Mouse (Mus musculus) limb, embryonic 11.5 days (tissue): ENCODE results near the gene Calr4. TPM values are rescaled to one million over a fixed set of nuclear protein-coding genes. Genes with fewer than 3 reads are reported as not detected.

Experiments used
- ATAC-seq: fragments of 200-750 bp; cut with Nextera tagmentation; 2 replicates; pipeline ENCODE4 v1.8.0; 2017; ENCODE audit warnings: low read depth; ENCODE audit not compliant: insufficient number of reproducible peaks, low FRiP score, low TSS enrichment
- DNase-seq: peaks from one replicate; pipeline ENCODE4 v3.0.0-alpha.2; 2015; ENCODE audit warnings: low spot score
- H3K27ac ChIP-seq: fragments of 300-500 bp; sonication (generic); replicated peaks from 2 replicates; pipeline ENCODE4 v1.5.1; 2014; ENCODE audit warnings: low read depth, mild to moderate bottlenecking, low read length
- H3K27me3 ChIP-seq: fragments of 300-500 bp; sonication (generic); 2 replicates; pipeline ENCODE4 v1.6.1; 2014; ENCODE audit warnings: mild to moderate bottlenecking, low read length, mixed read lengths; ENCODE audit not compliant: control insufficient read depth, insufficient read depth
- H3K36me3 ChIP-seq: fragments of 300-500 bp; sonication (generic); 2 replicates; pipeline ENCODE4 v1.6.1; 2014; ENCODE audit warnings: mild to moderate bottlenecking, low read length, moderate library complexity, mixed read lengths; ENCODE audit not compliant: control insufficient read depth, insufficient read depth
- H3K4me1 ChIP-seq: fragments of 300-500 bp; sonication (generic); 2 replicates; pipeline ENCODE4 v1.6.1; 2014; ENCODE audit warnings: low read length, mixed read lengths; ENCODE audit not compliant: control insufficient read depth, insufficient read depth
- H3K4me2 ChIP-seq: fragments of 300-500 bp; sonication (generic); 2 replicates; pipeline ENCODE4 v1.6.1; 2014; ENCODE audit warnings: low read depth, mild to moderate bottlenecking, moderate library complexity; ENCODE audit not compliant: severe bottlenecking
- H3K4me3 ChIP-seq: fragments of 300-500 bp; sonication (generic); 2 replicates; pipeline ENCODE4 v1.5.1; 2014; ENCODE audit warnings: low read depth, low read length
- H3K9ac ChIP-seq: fragments of 300-500 bp; sonication (generic); 2 replicates; pipeline ENCODE4 v1.6.1; 2014; ENCODE audit warnings: mild to moderate bottlenecking, low read length
- H3K9me3 ChIP-seq: fragments of 300-500 bp; sonication (generic); 2 replicates; pipeline ENCODE4 v1.6.1; 2016; ENCODE audit warnings: low read length; ENCODE audit not compliant: control insufficient read depth
- WGBS: fragments of 180-500 bp; shearing (Covaris S2); extraction: QIAGEN DNeasy Blood & Tissue Kit; methylation state at CpG from one replicate; pipeline ENCODE4 v1.1.7; 2014; 5-methylcytosine and 5-hydroxymethylcytosine counted together
- polyA plus RNA-seq: library from polyadenylated mRNA; unstranded; fragments of >200 nt; fragmentation: Nextera tagmentation; extraction: Ambion mirVana; gene quantifications from 2 replicates; pipeline ENCODE4 v1.2.1, GENCODE M21; 2014

The Calr4 gene
- polyA plus RNA-seq, 1 experiment from 2014 or later, result not detected

DNA sequence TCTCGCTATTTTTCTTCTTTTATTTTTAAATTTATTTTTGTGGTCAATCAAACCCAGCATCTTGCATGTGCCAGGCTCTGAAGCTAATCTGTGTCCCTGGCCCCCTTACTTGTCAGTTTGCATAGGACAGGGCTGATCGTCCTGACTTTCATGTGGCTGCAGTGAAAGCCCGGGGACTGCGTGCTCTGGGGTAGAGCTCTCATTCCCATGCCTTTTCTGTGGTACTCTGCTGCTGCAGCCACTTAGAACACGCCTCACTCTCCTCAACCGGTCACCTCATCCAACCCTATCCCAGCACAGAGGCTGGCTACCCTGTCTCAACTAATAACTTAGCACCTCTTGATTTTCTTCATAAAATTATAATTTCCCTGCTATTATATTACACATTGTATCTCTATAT lies 8.7 kb upstream of the Calr4 start:
- Histone ChIP-seq H3K4me3 (no peak overlapping the region), H3K36me3 (no peaks in the 10 kb centered on the region), H3K9me3 (no peaks in the 10 kb centered on the region), H3K9ac (no peak overlapping the region), H3K4me1 (no peaks in the 10 kb centered on the region), H3K4me2 (no peak overlapping the region), H3K27ac (no peak overlapping the region), H3K27me3 (no peaks in the 10 kb centered on the region)
- DNase-seq (no peak), ATAC-seq (no peak)
- 73% methylated on average over 6 of the region's 6 CpGs for WGBS

DNA sequence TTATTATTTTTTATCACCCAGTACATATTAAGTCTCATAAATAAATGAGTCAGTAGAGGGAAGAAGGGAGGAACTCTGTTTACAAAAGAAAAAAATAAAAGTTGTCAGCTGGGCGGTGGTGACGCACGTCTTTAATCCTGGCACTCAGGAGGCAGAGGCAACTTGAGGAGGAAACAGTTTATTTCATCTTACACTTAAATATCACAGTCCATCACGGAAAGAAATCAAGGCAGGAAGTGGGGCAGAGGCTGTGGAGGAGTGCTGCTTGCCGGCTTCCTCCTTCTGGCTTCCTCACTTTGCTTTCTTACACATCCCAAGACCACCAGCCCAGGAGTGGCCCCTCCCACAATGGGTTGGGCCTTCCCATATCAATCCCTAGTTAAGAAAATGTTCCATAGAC lies 8.2 kb upstream of the Calr4 start:
- H3K4me1 ChIP-seq, result no peaks in the 10 kb centered on the region
- no peak overlapping the region for H3K4me2 ChIP-seq
- no peaks in the 10 kb centered on the region for H3K36me3 ChIP-seq
- no peaks in the 10 kb centered on the region for H3K27me3 ChIP-seq
- WGBS, result 57% methylated on average over 5 of the region's 5 CpGs
- no peaks in the 10 kb centered on the region for H3K9me3 ChIP-seq
- H3K4me3 ChIP-seq, result no peak overlapping the region
- no peak for ATAC-seq
- H3K9ac ChIP-seq, result no peak overlapping the region
- DNase-seq, result no peak
- H3K27ac ChIP-seq, result no peak overlapping the region

DNA sequence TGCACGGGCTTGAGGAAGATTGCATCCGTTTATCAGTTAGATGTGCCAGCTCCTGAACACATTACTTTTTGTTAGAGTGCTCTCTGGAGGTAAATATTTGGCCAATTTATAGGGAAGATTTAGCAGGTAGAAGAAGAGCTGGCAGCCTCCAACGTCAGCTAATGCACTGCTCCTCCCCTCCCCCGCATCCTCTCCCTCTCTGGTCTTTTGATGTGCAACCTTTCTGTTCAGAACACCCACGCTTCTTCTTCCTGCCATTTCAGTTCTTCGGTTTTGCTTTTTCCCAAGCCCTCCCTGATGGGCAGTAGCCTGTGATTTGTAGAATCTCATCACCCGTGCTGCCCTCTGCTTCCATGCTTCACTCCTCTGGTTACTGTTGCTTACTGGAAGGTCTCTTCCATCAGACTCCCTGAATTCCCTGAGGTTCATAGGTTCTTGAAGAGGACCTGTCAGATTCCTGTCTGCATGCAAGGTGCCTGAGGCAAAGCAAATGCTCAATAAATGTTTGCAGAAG lies 4.5 kb upstream of the Calr4 start:
- Histone ChIP-seq H3K27me3 (no peaks in the 10 kb centered on the region), H3K4me3 (no peak overlapping the region), H3K9ac (no peak overlapping the region), H3K4me2 (no peak overlapping the region), H3K36me3 (no peaks in the 10 kb centered on the region), H3K27ac (no peak overlapping the region), H3K9me3 (no peaks in the 10 kb centered on the region), H3K4me1 (no peaks in the 10 kb centered on the region)
- DNase-seq, result no peak
- ATAC-seq, result no peak
- 53% methylated on average over 7 of the region's 7 CpGs for WGBS

DNA sequence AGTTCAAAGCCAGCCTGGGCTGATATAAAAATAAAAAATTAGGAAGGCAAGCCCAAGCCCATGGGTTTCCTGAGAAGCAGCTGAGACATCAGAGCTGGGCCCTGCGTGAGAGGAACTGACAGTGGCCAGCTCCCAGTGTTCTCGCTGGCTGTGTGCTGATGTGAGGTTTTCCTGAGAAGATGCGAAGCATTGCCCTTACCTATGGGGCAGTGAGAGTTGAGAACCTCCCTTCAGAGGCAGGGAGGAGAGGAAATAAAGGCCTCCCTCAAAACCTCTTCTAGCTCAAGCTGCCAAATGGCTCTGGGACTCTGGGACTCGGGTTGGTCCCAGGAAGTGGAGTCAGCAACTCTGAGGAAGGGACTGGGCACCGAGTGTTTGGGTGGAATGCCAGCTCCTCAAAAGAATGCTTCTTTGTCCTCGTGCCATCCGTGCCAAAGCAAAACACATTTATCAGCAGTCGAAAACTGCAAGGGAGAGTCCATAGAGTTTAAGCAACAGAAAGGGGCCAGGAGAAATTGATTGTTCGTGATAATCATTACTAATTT lies 593 bp downstream of the Calr4 start:
- Histone ChIP-seq H3K9ac (no peak overlapping the region), H3K4me2 (no peak overlapping the region), H3K36me3 (no peaks in the 10 kb centered on the region), H3K4me3 (no peak overlapping the region), H3K4me1 (no peaks in the 10 kb centered on the region), H3K27me3 (no peaks in the 10 kb centered on the region), H3K27ac (no peak overlapping the region), H3K9me3 (no peaks in the 10 kb centered on the region)
- no peak for DNase-seq
- ATAC-seq, result no peak
- WGBS, result 80% methylated on average over 9 of the region's 9 CpGs

DNA sequence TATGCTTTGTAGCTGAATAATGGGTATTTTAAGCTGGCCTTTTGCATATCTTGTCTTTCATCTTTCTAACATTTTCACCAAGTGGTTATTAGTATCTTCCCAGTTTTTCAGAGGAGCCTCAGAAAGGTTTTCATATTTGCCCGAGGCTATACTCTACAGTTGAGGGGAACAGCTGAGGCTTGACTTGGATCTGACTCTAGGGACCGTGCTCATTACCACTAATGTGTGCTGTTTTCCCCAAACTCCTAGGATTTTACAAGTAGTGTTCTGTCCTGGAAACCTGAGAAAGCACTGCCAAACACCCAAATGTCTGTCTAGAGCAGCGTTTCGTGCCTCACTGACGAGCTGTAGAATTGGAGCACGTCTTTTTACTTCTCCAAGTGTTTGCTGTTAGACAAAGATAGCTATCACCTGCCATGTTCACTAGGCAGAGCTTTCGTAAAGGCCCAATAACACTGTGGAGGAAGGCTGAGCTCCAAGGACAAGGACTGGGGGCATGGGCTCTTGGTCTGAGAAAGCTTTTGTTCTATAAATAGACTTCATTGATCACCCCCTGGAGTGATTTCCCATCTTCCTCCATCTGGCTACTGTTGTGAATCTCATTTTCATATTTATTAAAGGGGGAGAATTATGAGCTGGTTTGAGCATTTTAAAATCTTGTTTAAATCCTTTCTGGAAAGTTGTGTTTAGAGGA lies 2.0 kb downstream of the Calr4 start:
- ATAC-seq (no peak), DNase-seq (no peak)
- Histone ChIP-seq H3K4me1 (no peaks in the 10 kb centered on the region), H3K27ac (no peak overlapping the region), H3K9me3 (no peaks in the 10 kb centered on the region), H3K36me3 (no peaks in the 10 kb centered on the region), H3K9ac (no peak overlapping the region), H3K4me3 (no peak overlapping the region), H3K27me3 (no peaks in the 10 kb centered on the region), H3K4me2 (no peak overlapping the region)
- 72% methylated on average over 7 of the region's 7 CpGs for WGBS

DNA sequence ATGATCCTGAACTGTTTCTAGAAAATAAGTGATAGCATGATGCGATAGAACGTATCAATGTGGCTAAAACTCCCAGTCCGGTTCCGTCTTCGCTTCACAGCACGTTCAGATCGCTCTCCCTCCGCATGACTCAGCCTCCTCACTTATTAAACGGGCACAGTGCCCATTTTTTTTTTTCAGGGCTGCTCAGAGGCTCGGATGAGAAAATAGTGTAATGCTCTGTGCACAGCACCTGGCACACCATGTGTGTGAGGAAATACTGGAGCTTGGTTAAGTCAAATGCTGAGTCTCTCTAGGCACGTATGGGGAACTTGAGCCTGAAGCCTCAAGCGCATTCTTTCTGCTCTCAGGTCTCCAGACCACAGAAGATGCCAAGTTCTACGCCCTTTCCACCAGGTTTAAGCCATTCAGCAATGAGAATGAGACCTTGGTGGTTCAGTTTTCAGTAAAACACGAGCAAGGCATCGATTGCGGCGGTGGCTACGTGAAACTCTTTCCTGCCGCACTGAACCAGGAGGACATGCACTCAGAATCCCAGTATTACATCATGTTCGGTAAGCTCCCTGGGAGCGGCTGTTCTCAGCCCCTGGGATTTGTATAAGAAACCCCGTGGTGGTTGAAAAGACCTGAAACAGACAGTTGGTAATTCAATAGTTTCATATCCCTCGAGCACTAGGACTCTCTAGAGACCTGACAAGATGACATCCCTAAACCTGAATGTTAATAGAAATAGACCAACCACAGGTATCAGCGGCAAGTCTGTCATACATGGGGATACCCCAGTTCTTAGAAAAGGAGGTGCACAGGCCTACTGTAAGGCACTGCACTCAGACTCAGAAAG lies 4.4 kb downstream of the Calr4 start:
- H3K9ac ChIP-seq, result no peak overlapping the region
- WGBS, result 88% methylated on average over 24 of the region's 24 CpGs
- DNase-seq (no peak), ATAC-seq (no peak)
- no peak overlapping the region for H3K4me2 ChIP-seq
- no peaks in the 10 kb centered on the region for H3K27me3 ChIP-seq
- no peaks in the 10 kb centered on the region for H3K36me3 ChIP-seq
- no peaks in the 10 kb centered on the region for H3K4me1 ChIP-seq
- no peak overlapping the region for H3K27ac ChIP-seq
- H3K4me3 ChIP-seq, result no peak overlapping the region
- no peaks in the 10 kb centered on the region for H3K9me3 ChIP-seq

DNA sequence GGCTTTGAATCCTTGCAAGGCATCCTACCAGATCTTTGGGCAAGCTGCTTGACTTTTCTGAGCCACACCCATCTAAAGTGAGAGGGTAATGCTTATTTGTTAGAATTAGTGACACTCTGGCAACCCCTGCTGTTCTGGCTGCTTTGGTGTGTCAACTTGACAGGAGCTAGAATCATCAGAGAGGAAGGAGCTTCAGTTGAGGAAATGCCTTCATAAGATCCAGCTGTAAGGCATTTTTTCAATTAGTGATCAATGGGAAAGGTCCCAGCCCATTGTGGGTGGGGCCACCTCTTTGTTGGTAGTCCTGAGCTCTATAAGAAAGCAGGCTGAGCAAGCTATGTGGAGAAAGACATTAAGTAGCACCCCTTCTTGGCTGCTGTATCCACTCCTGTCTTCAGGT lies 6.9 kb downstream of the Calr4 start:
- no peaks in the 10 kb centered on the region for H3K36me3 ChIP-seq
- no peaks in the 10 kb centered on the region for H3K27me3 ChIP-seq
- no peak overlapping the region for H3K4me2 ChIP-seq
- H3K4me1 ChIP-seq, result no peaks in the 10 kb centered on the region
- no peaks in the 10 kb centered on the region for H3K9me3 ChIP-seq
- DNase-seq, result peak; percentile 27
- H3K9ac ChIP-seq, result no peak overlapping the region
- H3K4me3 ChIP-seq, result no peak overlapping the region
- H3K27ac ChIP-seq, result no peak overlapping the region
- no peak for ATAC-seq

DNA sequence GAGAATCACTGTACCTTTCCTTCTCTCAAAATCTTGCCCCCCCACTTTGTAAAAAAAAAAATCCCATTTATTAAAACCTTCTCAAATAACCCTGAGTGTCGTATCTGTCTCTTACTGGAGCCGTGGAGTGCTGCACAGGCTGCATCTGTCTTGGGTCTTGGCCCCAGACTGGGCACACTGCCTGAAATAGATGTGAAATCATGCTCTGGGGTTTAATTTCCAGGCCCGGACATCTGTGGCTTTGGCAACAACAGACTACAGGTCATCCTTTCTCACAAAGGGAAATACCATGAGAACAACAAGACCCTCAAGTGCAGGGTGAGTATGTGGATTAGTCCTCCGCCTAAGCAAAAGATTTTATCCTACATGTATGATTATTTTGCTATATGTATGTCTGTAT lies 7.6 kb downstream of the Calr4 start:
- ATAC-seq, result no peak
- DNase-seq, result no peak
- Histone ChIP-seq H3K4me1 (no peaks in the 10 kb centered on the region), H3K9ac (no peak overlapping the region), H3K36me3 (no peaks in the 10 kb centered on the region), H3K27ac (no peak overlapping the region), H3K9me3 (no peaks in the 10 kb centered on the region), H3K4me2 (no peak overlapping the region), H3K4me3 (no peak overlapping the region), H3K27me3 (no peaks in the 10 kb centered on the region)
- WGBS, result 72% methylated on average over 4 of the region's 4 CpGs
